Mouse (Mus musculus): ENCODE data around the gene Hmgcll1. TPM values are rescaled to one million over a fixed set of nuclear protein-coding genes. Genes with fewer than 3 reads are reported as not detected.

Gene Hmgcll1
- polyA plus RNA-seq (2012; ENCODE audit: insufficient read depth, insufficient read length, missing spikeins): not detected in 2 replicates

- TF ChIP-seq CTCF (IDR thresholded peaks at IDR 0.05; ENCODE audit: low read depth, low read length) (no peak), POLR2A (IDR thresholded peaks at IDR 0.05; ENCODE audit: borderline replicate concordance, low read depth, low read length) (no peak)
- Histone ChIP-seq H3K4me3 (ENCODE audit: insufficient read depth, low read length) (no peak within 1 kb of the TSS), H3K27ac (ENCODE audit: insufficient read depth, low read depth, low read length) (no peak within 1 kb of the TSS), H3K4me1 (ENCODE audit: control insufficient read depth, insufficient read depth, low read length) (no peaks in the 10 kb centered on the region)
These were observed at the start of gene Hmgcll1 for GRCm38 (mm10) chr9:76014631-76015531. Gene Hmgcll1 (plus strand): TSS chr9:76014855.

GRCm38 (mm10) chr9:75980097-75980496, 34.6 kb upstream of the Hmgcll1 start:
- H3K27ac ChIP-seq (ENCODE audit: insufficient read depth, low read depth, low read length): no peak overlapping the region
- H3K4me3 ChIP-seq (ENCODE audit: insufficient read depth, low read length): no peak overlapping the region
- TF ChIP-seq POLR2A (IDR thresholded peaks at IDR 0.05; ENCODE audit: borderline replicate concordance, low read depth, low read length) (no peak), CTCF (IDR thresholded peaks at IDR 0.05; ENCODE audit: low read depth, low read length) (no peak)
- no peaks in the 10 kb centered on the region for H3K4me1 ChIP-seq (ENCODE audit: control insufficient read depth, insufficient read depth, low read length)

GRCm38 (mm10) chr9:75981139-75981538, 33.5 kb upstream of the Hmgcll1 start:
- H3K4me1 ChIP-seq (ENCODE audit: control insufficient read depth, insufficient read depth, low read length): no peaks in the 10 kb centered on the region
- no peak overlapping the region for H3K4me3 ChIP-seq (ENCODE audit: insufficient read depth, low read length)
- TF ChIP-seq CTCF (IDR thresholded peaks at IDR 0.05; ENCODE audit: low read depth, low read length) (no peak), POLR2A (IDR thresholded peaks at IDR 0.05; ENCODE audit: borderline replicate concordance, low read depth, low read length) (no peak)
- no peak overlapping the region for H3K27ac ChIP-seq (ENCODE audit: insufficient read depth, low read depth, low read length)

- Histone ChIP-seq H3K4me3 (ENCODE audit: insufficient read depth, low read length) (no peak overlapping the region), H3K27ac (ENCODE audit: insufficient read depth, low read depth, low read length) (no peak overlapping the region), H3K4me1 (ENCODE audit: control insufficient read depth, insufficient read depth, low read length) (no peaks in the 10 kb centered on the region)
- TF ChIP-seq POLR2A (IDR thresholded peaks at IDR 0.05; ENCODE audit: borderline replicate concordance, low read depth, low read length) (no peak), CTCF (IDR thresholded peaks at IDR 0.05; ENCODE audit: low read depth, low read length) (no peak)
These were observed 25.2 kb upstream of the Hmgcll1 start for GRCm38 (mm10) chr9:75989491-75989890.

GRCm38 (mm10) chr9:75998791-75999350, 15.8 kb upstream of the Hmgcll1 start:
- no peak for TF ChIP-seq POLR2A (IDR thresholded peaks at IDR 0.05; ENCODE audit: borderline replicate concordance, low read depth, low read length)
- TF ChIP-seq CTCF (IDR thresholded peaks at IDR 0.05; ENCODE audit: low read depth, low read length): no peak
- Histone ChIP-seq H3K27ac (ENCODE audit: insufficient read depth, low read depth, low read length) (no peak overlapping the region), H3K4me1 (ENCODE audit: control insufficient read depth, insufficient read depth, low read length) (no peaks in the 10 kb centered on the region), H3K4me3 (ENCODE audit: insufficient read depth, low read length) (no peak overlapping the region)

GRCm38 (mm10) chr9:76000876-76001858, 13.5 kb upstream of the Hmgcll1 start:
- no peak overlapping the region for H3K27ac ChIP-seq (ENCODE audit: insufficient read depth, low read depth, low read length)
- H3K4me3 ChIP-seq (ENCODE audit: insufficient read depth, low read length): no peak overlapping the region
- no peak for TF ChIP-seq CTCF (IDR thresholded peaks at IDR 0.05; ENCODE audit: low read depth, low read length)
- TF ChIP-seq POLR2A (IDR thresholded peaks at IDR 0.05; ENCODE audit: borderline replicate concordance, low read depth, low read length): no peak
- H3K4me1 ChIP-seq (ENCODE audit: control insufficient read depth, insufficient read depth, low read length): no peaks in the 10 kb centered on the region

- Histone ChIP-seq H3K4me3 (ENCODE audit: insufficient read depth, low read length) (no peak overlapping the region), H3K27ac (ENCODE audit: insufficient read depth, low read depth, low read length) (no peak overlapping the region), H3K4me1 (ENCODE audit: control insufficient read depth, insufficient read depth, low read length) (no peaks in the 10 kb centered on the region)
- no peak for TF ChIP-seq POLR2A (IDR thresholded peaks at IDR 0.05; ENCODE audit: borderline replicate concordance, low read depth, low read length)
- TF ChIP-seq CTCF (IDR thresholded peaks at IDR 0.05; ENCODE audit: low read depth, low read length): no peak
These were observed 11.6 kb upstream of the Hmgcll1 start for GRCm38 (mm10) chr9:76003066-76003465.

GRCm38 (mm10) chr9:76003637-76004036, 11.0 kb upstream of the Hmgcll1 start:
- no peak for TF ChIP-seq CTCF (IDR thresholded peaks at IDR 0.05; ENCODE audit: low read depth, low read length)
- TF ChIP-seq POLR2A (IDR thresholded peaks at IDR 0.05; ENCODE audit: borderline replicate concordance, low read depth, low read length): no peak
- Histone ChIP-seq H3K4me3 (ENCODE audit: insufficient read depth, low read length) (no peak overlapping the region), H3K27ac (ENCODE audit: insufficient read depth, low read depth, low read length) (no peak overlapping the region), H3K4me1 (ENCODE audit: control insufficient read depth, insufficient read depth, low read length) (no peaks in the 10 kb centered on the region)

- Histone ChIP-seq H3K27ac (ENCODE audit: insufficient read depth, low read depth, low read length) (no peak overlapping the region), H3K4me3 (ENCODE audit: insufficient read depth, low read length) (no peak overlapping the region), H3K4me1 (ENCODE audit: control insufficient read depth, insufficient read depth, low read length) (no peaks in the 10 kb centered on the region)
- no peak for TF ChIP-seq POLR2A (IDR thresholded peaks at IDR 0.05; ENCODE audit: borderline replicate concordance, low read depth, low read length)
These were observed 7.2 kb upstream of the Hmgcll1 start for GRCm38 (mm10) chr9:76007342-76007970.
